ENCODE assay signal across 11 mouse cellular contexts in the genomic region with DNA sequence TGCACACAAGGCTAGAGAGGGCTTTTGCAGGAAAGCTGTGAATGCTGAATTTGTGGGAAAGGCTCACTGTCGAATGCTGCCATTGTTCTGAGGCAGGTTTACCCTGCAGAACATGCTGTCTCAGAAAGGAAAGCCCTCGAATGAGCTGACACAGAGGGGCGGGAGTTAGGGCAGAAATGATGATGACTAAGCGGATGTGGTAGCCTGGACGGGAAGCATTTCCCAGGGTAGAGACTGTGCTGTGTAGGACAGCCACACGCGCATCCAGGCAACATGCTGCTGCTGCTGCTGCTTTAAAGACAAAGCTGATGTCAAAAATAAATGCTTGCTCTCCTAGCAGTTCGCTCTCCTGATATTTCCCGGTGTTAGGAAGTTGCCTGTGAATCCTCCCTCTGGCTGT. TPM values are rescaled to one million over a fixed set of nuclear protein-coding genes. Genes with fewer than 3 reads are reported as not detected.
DNase-seq lines count a peak whose midpoint lies in the region; TF ChIP-seq lines count a peak whose summit lies in the region.
"Had no signal": no experiment of that assay in that cellular context is flagged by ENCODE, and none has a peak within 500 bp of the region (broad histone marks: within the 10 kb centered on the region; RNA-seq: fewer than 3 reads in every experiment).

No protein-coding gene starts in this region.

- no peaks in the 10 kb centered on the region for H3K79me2 ChIP-seq in myocyte (ENCODE audit: control insufficient read depth, insufficient read depth)

- peak; percentile 32 for DNase-seq in gastrocnemius, adult 2 months
- DNase-seq in gastrocnemius, postnatal 14 days, result no peak
- peak; percentile 54 for DNase-seq in CD4-positive helper T cell, adult 2 months (ENCODE audit: low read depth, low spot score)
- DNase-seq in brain, embryonic 14.5 days (ENCODE audit: low read depth), result peak; percentile 50
- DNase-seq in kidney, postnatal 25 days, result peak; percentile 28 to 59
- DNase-seq in gastrocnemius, postnatal 10 days, result no peak
- DNase-seq in gastrocnemius, postnatal 25 days, result no peak

- H3K27me3 ChIP-seq in myocyte (ENCODE audit: control insufficient read depth, insufficient read depth, insufficient read length), result no peaks in the 10 kb centered on the region
- H3K27me3 ChIP-seq: heart, embryonic 15.5 days; neural tube, embryonic 13.5 days; Patski had no signal

- peak overlapping the region; percentile 25; the same call in 1 of the 2 replicates for H3K27ac ChIP-seq in gastrocnemius, adult 2 months
- H3K27ac ChIP-seq: heart, embryonic 15.5 days; neural tube, embryonic 13.5 days had no signal

- no peak overlapping the region for H3ac ChIP-seq in myocyte (ENCODE audit: control insufficient read depth, insufficient read length)

- peak overlapping the region; percentile 64 for H3K4me2 ChIP-seq in myocyte (ENCODE audit: low read depth)
- H3K4me2 ChIP-seq: heart, embryonic 15.5 days; neural tube, embryonic 13.5 days had no signal

- intact Hi-C loops in gastrocnemius, adult 2 months (cut with DNase I), result no loop called here
- intact Hi-C loops in gastrocnemius, postnatal 14 days (cut with DNase I; ENCODE audit: low total_unique reads), result no loop called here

- H3K4me3 ChIP-seq in gastrocnemius, adult 2 months, result no peak overlapping the region
- H3K4me3 ChIP-seq in myocyte, result no peak overlapping the region
- H3K4me3 ChIP-seq: heart, embryonic 15.5 days; neural tube, embryonic 13.5 days had no signal

- no peaks in the 10 kb centered on the region for H3K36me3 ChIP-seq in myocyte (ENCODE audit: control insufficient read depth, insufficient read depth)
- H3K36me3 ChIP-seq: neural tube, embryonic 13.5 days had no signal

- no peak for TF ChIP-seq CTCF in gastrocnemius, adult 2 months (IDR thresholded peaks at IDR 0.05)
- no peak for TF ChIP-seq CTCF in brain, embryonic 14.5 days (IDR thresholded peaks at IDR 0.05; ENCODE audit: borderline replicate concordance, extremely low read depth, insufficient read depth, insufficient read length)

- TF ChIP-seq POLR2A in brain, embryonic 14.5 days (IDR thresholded peaks at IDR 0.05; ENCODE audit: borderline replicate concordance, extremely low read depth, insufficient read depth, insufficient read length, poor library complexity, severe bottlenecking), result no peak
- peak; percentile 56 for TF ChIP-seq POLR2A in myocyte (IDR thresholded peaks at IDR 0.05; ENCODE audit: insufficient read length, low read depth)

TF ChIP-seq in myocyte, 11 proteins besides CTCF, POLR2A, EP300 and RAD21:
- peak; percentile 52 for TF ChIP-seq POLR2AphosphoS2 (IDR thresholded peaks at IDR 0.05; ENCODE audit: insufficient read length, low read depth)
- TF ChIP-seq SRF (IDR thresholded peaks at IDR 0.05; ENCODE audit: control insufficient read depth, insufficient read length, low read depth), result no peak

RNA-seq across cellular contexts. Expression of gene Map7, which starts 24.9 kb away (rescaled TPM):
- total RNA-seq in gastrocnemius, adult 2 months (2021), result 1 to 10 TPM; 3.9 to 4.9 TPM
- total RNA-seq in gastrocnemius, postnatal 14 days (2021), result 1 to 10 TPM; 1.4 to 2.4 TPM
- 3.2 and 6.7 TPM in 2 replicates for polyA plus RNA-seq in brain, embryonic 14.5 days (2012; rRNA removed)
- 0.01 TPM for polyA plus RNA-seq in myocyte (2012; fragmentation: generic; extraction: Trizol)
- 1 to 10 TPM; 1.9 to 2.0 TPM for total RNA-seq in gastrocnemius, postnatal 10 days (2021)
- total RNA-seq in gastrocnemius, postnatal 25 days (2021), result 1 to 10 TPM; 2.3 to 3.7 TPM

Comparison
In these comparisons a context has a peak if more than half of its experiments do, and no peak if none do; other contexts are left out.
1. DNase-seq: peak in gastrocnemius, adult 2 months (single experiment), CD4-positive helper T cell, adult 2 months (single experiment), brain, embryonic 14.5 days (single experiment) and kidney, postnatal 25 days (2 of 2); none in gastrocnemius, postnatal 14 days (single experiment), gastrocnemius, postnatal 10 days (single experiment) and gastrocnemius, postnatal 25 days (single experiment).